Mouse (Mus musculus) cerebellum, postnatal 10 days (tissue): Measurements from ENCODE around the gene Defa34.
"Not testable (repeated sequence)": the region's sequence is repeated elsewhere in the genome, so short reads cannot be mapped to it uniquely, and the experiment has no call there.

Source experiments
- DNase-seq, 2 experiments: peaks; one replicate each; pipeline ENCODE4 v3.0.0; 2021; ENCODE audit warnings: mixed read lengths in 2 of 2

Defa34 gene

DNA sequence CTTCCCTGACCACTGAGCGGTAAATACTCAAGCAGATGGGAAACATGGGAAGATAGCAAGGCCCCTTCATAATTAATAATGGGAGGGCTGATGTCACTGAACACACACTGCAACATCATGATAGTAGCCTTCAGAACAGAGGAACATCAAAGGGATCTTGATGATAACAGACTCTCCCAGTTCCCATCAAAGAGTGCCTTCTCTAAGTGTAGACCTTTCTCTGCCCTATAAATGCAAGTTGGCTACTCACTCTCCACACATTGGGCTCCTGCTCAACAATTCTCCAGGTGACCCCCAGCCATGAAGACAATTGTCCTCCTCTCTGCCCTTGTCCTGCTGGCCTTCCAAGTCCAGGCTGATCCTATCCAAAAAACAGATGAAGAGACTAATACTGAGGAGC, at the start of gene Defa34:
Defa34 (plus strand) TSS at position 301 of the 400 bp plus-strand sequence.
- DNase-seq: not testable (repeated sequence)

GRCm38 (mm10) chr8:21617883-21618282, 47.7 kb upstream of the Defa34 start, which contains the start of gene Defa26:
Gene Defa26, plus strand, starts transcription at chr8:21618183.
- not testable (repeated sequence) for DNase-seq

DNA sequence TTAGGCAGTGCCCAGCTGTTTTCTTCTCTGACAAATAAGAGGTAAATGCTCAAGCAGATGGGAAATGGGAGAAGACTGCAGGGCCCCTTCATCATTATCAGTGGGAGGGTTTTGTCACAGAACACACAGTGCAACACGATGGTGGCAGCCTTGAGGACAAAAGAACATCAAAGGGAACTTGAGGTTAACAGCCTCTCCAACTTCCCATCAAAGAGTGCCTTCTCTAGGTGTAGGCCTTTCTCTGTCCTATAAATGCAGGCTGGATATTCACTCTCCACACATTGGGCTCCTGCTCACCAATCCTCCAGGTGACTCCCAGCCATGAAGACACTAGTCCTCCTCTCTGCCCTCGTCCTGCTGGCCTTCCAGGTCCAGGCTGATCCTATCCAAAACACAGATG, 10.1 kb upstream of the Defa34 start, which contains the start of gene Defa17:
Defa17 (plus strand) TSS at position 301 of the 400 bp plus-strand sequence.
- not testable (repeated sequence) for DNase-seq

DNA sequence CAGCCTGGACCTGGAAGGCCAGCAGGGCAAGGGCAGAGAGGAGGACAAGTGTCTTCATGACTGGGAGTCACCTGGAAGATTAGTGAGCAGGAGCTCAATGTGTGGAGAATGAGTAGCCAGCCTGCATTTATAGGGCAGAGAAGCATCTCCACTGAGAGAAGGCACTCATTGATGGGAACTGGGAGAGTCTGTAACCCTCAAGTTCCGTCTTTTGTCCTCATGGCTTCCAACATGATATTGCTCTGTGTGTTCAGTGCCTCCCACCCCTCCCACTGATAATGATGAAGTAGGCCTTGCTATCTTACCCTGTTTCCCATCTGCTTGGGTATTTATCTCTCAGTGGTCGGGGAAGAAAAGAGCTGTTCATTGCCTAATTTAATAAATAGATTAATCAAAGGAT, 37.9 kb downstream of the Defa34 start, which contains the start of gene AY761184:
AY761184 (minus strand) TSS at position 101 of the 400 bp plus-strand sequence.
- DNase-seq: not testable (repeated sequence)
